Mouse (Mus musculus) neural tube, embryonic 15.5 days (tissue): ENCODE data around the gene Aldh3b1. TPM values are rescaled to one million over a fixed set of nuclear protein-coding genes. Genes with fewer than 3 reads are reported as not detected.

Experiments used
- ATAC-seq: fragments of 200-750 bp; cut with Nextera tagmentation; 2 replicates; pipeline ENCODE4 v1.8.0; 2017; ENCODE audit warnings: mild to moderate bottlenecking, moderate TSS enrichment, moderate library complexity; ENCODE audit not compliant: low FRiP score
- H3K27ac ChIP-seq: fragments of 300-500 bp; sonication (generic); replicated peaks from 2 replicates; pipeline ENCODE4 v1.5.1; 2015; ENCODE audit warnings: mild to moderate bottlenecking, inconsistent platforms
- H3K27me3 ChIP-seq: fragments of 300-500 bp; sonication (generic); replicated peaks from 2 replicates; pipeline ENCODE4 v1.6.1; 2015; ENCODE audit warnings: inconsistent platforms
- H3K36me3 ChIP-seq: fragments of 300-500 bp; sonication (generic); 2 replicates; pipeline ENCODE4 v1.6.1; 2015; ENCODE audit warnings: inconsistent platforms
- H3K4me1 ChIP-seq: fragments of 300-500 bp; sonication (generic); 2 replicates; pipeline ENCODE4 v1.6.1; 2015; ENCODE audit warnings: inconsistent platforms
- H3K4me2 ChIP-seq: fragments of 300-500 bp; sonication (generic); 2 replicates; pipeline ENCODE4 v1.6.1; 2015; ENCODE audit warnings: inconsistent platforms, mild to moderate bottlenecking, moderate library complexity
- H3K4me3 ChIP-seq: fragments of 300-500 bp; sonication (generic); replicated peaks from 2 replicates; pipeline ENCODE4 v1.5.1; 2015; ENCODE audit warnings: mild to moderate bottlenecking, inconsistent platforms
- H3K9ac ChIP-seq: fragments of 300-500 bp; sonication (generic); replicated peaks from 2 replicates; pipeline ENCODE4 v1.6.1; 2015; ENCODE audit warnings: mild to moderate bottlenecking, inconsistent platforms
- H3K9me3 ChIP-seq: fragments of 300-500 bp; sonication (generic); replicated peaks from 2 replicates; pipeline ENCODE4 v1.6.1; 2016; ENCODE audit warnings: inconsistent platforms
- WGBS: fragments of 180-500 bp; shearing (Covaris S2); methylation state at CpG from one replicate; pipeline ENCODE4 v1.1.7; 2015; ENCODE audit warnings: mixed read lengths; 5-methylcytosine and 5-hydroxymethylcytosine counted together
- polyA plus RNA-seq: library from polyadenylated mRNA; unstranded; fragments of >200 nt; fragmentation: Nextera tagmentation; extraction: Ambion mirVana; gene quantifications from 2 replicates; pipeline ENCODE4 v1.2.1, GENCODE M21; 2015

Gene Aldh3b1
- polyA plus RNA-seq, 1 experiment from 2014 or later = 2.5 TPM

- Histone ChIP-seq H3K9me3 (no peaks in the 10 kb centered on the region), H3K4me3 (no peak overlapping the region), H3K9ac (no peak overlapping the region), H3K27ac (no peak overlapping the region), H3K4me1 (no peaks in the 10 kb centered on the region), H3K27me3 (peaks cover 11% of the 10 kb centered on the region; the same call in 1 of the 2 replicates), H3K36me3 (no peaks in the 10 kb centered on the region), H3K4me2 (no peak overlapping the region)
- 87% methylated on average over 7 of the region's 7 CpGs for WGBS
- no peak for ATAC-seq
Observed at GRCm38 (mm10) chr19:3942315-3942714, 12.7 kb upstream of the Aldh3b1 start.

GRCm38 (mm10) chr19:3935896-3936850 lies 6.6 kb upstream of the Aldh3b1 start:
- peak; percentile 11; the same call in 1 of the 2 replicates for ATAC-seq

GRCm38 (mm10) chr19:3935032-3935895 lies 5.7 kb upstream of the Aldh3b1 start, which contains the start of gene Unc93b1:
Gene Unc93b1 (plus strand): TSS chr19:3935186.
- ATAC-seq = peak; percentile 63
- no peaks in the 10 kb centered on the region for H3K9me3 ChIP-seq
- no peaks in the 10 kb centered on the region for H3K36me3 ChIP-seq
- H3K4me1 ChIP-seq = peaks cover 24% of the 10 kb centered on the region
- 7% methylated on average over 37 of the region's 42 CpGs for WGBS
- peaks cover 14% of the 10 kb centered on the region for H3K27me3 ChIP-seq
- peak within 1 kb of the TSS; percentile 53 for H3K9ac ChIP-seq
- peak within 1 kb of the TSS; percentile 76 for H3K4me2 ChIP-seq
- no peak within 1 kb of the TSS for H3K27ac ChIP-seq
- peak within 1 kb of the TSS; percentile 42 for H3K4me3 ChIP-seq

More at GRCm38 (mm10) chr19:3935896-3936850, 6.6 kb upstream of the Aldh3b1 start:
- no peak overlapping the region for H3K27ac ChIP-seq
- H3K4me2 ChIP-seq = peak overlapping the region; percentile 76
- WGBS = 10% methylated on average over 22 of the region's 22 CpGs
- H3K9ac ChIP-seq = peak overlapping the region; percentile 53
- no peaks in the 10 kb centered on the region for H3K36me3 ChIP-seq
- no peaks in the 10 kb centered on the region for H3K9me3 ChIP-seq
- H3K4me1 ChIP-seq = peaks cover 16% of the 10 kb centered on the region
- peak overlapping the region; percentile 42 for H3K4me3 ChIP-seq
- H3K27me3 ChIP-seq = peaks cover 14% of the 10 kb centered on the region

GRCm38 (mm10) chr19:3931716-3932115 lies 2.1 kb upstream of the Aldh3b1 start:
- Histone ChIP-seq H3K27me3 (peaks cover 14% of the 10 kb centered on the region), H3K9me3 (no peaks in the 10 kb centered on the region), H3K4me2 (no peak overlapping the region), H3K9ac (no peak overlapping the region), H3K27ac (no peak overlapping the region), H3K4me1 (peaks cover 35% of the 10 kb centered on the region), H3K4me3 (no peak overlapping the region), H3K36me3 (no peaks in the 10 kb centered on the region)
- 92% methylated on average over 9 of the region's 9 CpGs for WGBS
- ATAC-seq = no peak

- H3K36me3 ChIP-seq = no peaks in the 10 kb centered on the region
- H3K4me3 ChIP-seq = no peak overlapping the region
- no peaks in the 10 kb centered on the region for H3K9me3 ChIP-seq
- H3K27ac ChIP-seq = peak overlapping the region; percentile 76
- peaks cover 25% of the 10 kb centered on the region for H3K4me1 ChIP-seq
- ATAC-seq = no peak
- H3K9ac ChIP-seq = no peak overlapping the region
- 69% methylated on average over 21 of the region's 21 CpGs for WGBS
- peaks cover 6% of the 10 kb centered on the region for H3K27me3 ChIP-seq
- no peak overlapping the region for H3K4me2 ChIP-seq
Observed at GRCm38 (mm10) chr19:3930262-3931057, 852 bp upstream of the Aldh3b1 start.

- H3K27me3 ChIP-seq = no peaks in the 10 kb centered on the region; the same call in 1 of the 2 replicates
- ATAC-seq = no peak
- H3K9ac ChIP-seq = no peak overlapping the region
- H3K36me3 ChIP-seq = no peaks in the 10 kb centered on the region
- H3K4me1 ChIP-seq = peaks cover 20% of the 10 kb centered on the region
- no peaks in the 10 kb centered on the region for H3K9me3 ChIP-seq
- H3K27ac ChIP-seq = peak overlapping the region; percentile 76
- H3K4me2 ChIP-seq = no peak overlapping the region
- no peak overlapping the region for H3K4me3 ChIP-seq
- 78% methylated on average over 4 of the region's 4 CpGs for WGBS
Observed at GRCm38 (mm10) chr19:3928779-3929178, 829 bp downstream of the Aldh3b1 start.

GRCm38 (mm10) chr19:3927989-3928388 lies 1.6 kb downstream of the Aldh3b1 start:
- no peak overlapping the region for H3K27ac ChIP-seq
- WGBS = 77% methylated on average over 4 of the region's 4 CpGs
- H3K4me3 ChIP-seq = no peak overlapping the region
- no peaks in the 10 kb centered on the region for H3K27me3 ChIP-seq
- H3K36me3 ChIP-seq = no peaks in the 10 kb centered on the region
- H3K9ac ChIP-seq = no peak overlapping the region
- H3K4me1 ChIP-seq = peaks cover 20% of the 10 kb centered on the region
- no peaks in the 10 kb centered on the region for H3K9me3 ChIP-seq
- ATAC-seq = no peak
- H3K4me2 ChIP-seq = no peak overlapping the region

GRCm38 (mm10) chr19:3926685-3927084 lies 2.9 kb downstream of the Aldh3b1 start:
- no peaks in the 10 kb centered on the region for H3K27me3 ChIP-seq
- no peak overlapping the region for H3K4me2 ChIP-seq
- no peak for ATAC-seq
- peaks cover 20% of the 10 kb centered on the region for H3K4me1 ChIP-seq
- no peak overlapping the region; the same call in 1 of the 2 replicates for H3K27ac ChIP-seq
- H3K36me3 ChIP-seq = no peaks in the 10 kb centered on the region
- 64% methylated on average over 6 of the region's 6 CpGs for WGBS
- no peak overlapping the region for H3K4me3 ChIP-seq
- H3K9me3 ChIP-seq = no peaks in the 10 kb centered on the region
- H3K9ac ChIP-seq = no peak overlapping the region

GRCm38 (mm10) chr19:3926279-3926678 lies 3.3 kb downstream of the Aldh3b1 start:
- Histone ChIP-seq H3K27me3 (no peaks in the 10 kb centered on the region), H3K27ac (no peak overlapping the region), H3K4me3 (no peak overlapping the region), H3K4me1 (peaks cover 20% of the 10 kb centered on the region), H3K36me3 (no peaks in the 10 kb centered on the region), H3K9ac (no peak overlapping the region), H3K4me2 (no peak overlapping the region), H3K9me3 (no peaks in the 10 kb centered on the region)
- no peak for ATAC-seq
- WGBS = 70% methylated on average over 3 of the region's 3 CpGs

GRCm38 (mm10) chr19:3925859-3926258 lies 3.7 kb downstream of the Aldh3b1 start:
- no peak overlapping the region for H3K4me3 ChIP-seq
- no peak overlapping the region for H3K9ac ChIP-seq
- no peak for ATAC-seq
- 82% methylated on average over 6 of the region's 6 CpGs for WGBS
- H3K4me1 ChIP-seq = peaks cover 17% of the 10 kb centered on the region
- no peak overlapping the region for H3K4me2 ChIP-seq
- no peak overlapping the region for H3K27ac ChIP-seq
- H3K27me3 ChIP-seq = no peaks in the 10 kb centered on the region
- no peaks in the 10 kb centered on the region for H3K36me3 ChIP-seq
- H3K9me3 ChIP-seq = no peaks in the 10 kb centered on the region

GRCm38 (mm10) chr19:3924868-3925267 lies 4.7 kb downstream of the Aldh3b1 start:
- Histone ChIP-seq H3K36me3 (no peaks in the 10 kb centered on the region), H3K27ac (no peak overlapping the region), H3K9ac (no peak overlapping the region), H3K9me3 (no peaks in the 10 kb centered on the region), H3K27me3 (no peaks in the 10 kb centered on the region), H3K4me3 (no peak overlapping the region), H3K4me2 (no peak overlapping the region), H3K4me1 (peaks cover 7% of the 10 kb centered on the region)
- ATAC-seq = no peak
- 93% methylated on average over 7 of the region's 7 CpGs for WGBS
